Comparison of ENCODE assay signal across 9 mouse cellular contexts in genomic region chr1:89859182-89859581, GRCm38 (mm10).
DNase-seq lines count a peak whose midpoint lies in the region; ATAC-seq lines count a peak whose summit lies in the region.
"Had no signal": no experiment of that assay in that cellular context is flagged by ENCODE, and none has a peak within 500 bp of the region (broad histone marks: within the 10 kb centered on the region; RNA-seq: fewer than 3 reads in every experiment).

No protein-coding gene starts in this region.

- H3K9ac ChIP-seq in hindbrain, embryonic 11.5 days (ENCODE audit: low read depth, low read length), result no peak overlapping the region
- no peak overlapping the region for H3K9ac ChIP-seq in hindbrain, embryonic 16.5 days (ENCODE audit: low read depth, low read length)
- no peak overlapping the region for H3K9ac ChIP-seq in neural tube, embryonic 15.5 days (replicated peaks)

- no peak overlapping the region for H3K4me3 ChIP-seq in hindbrain, embryonic 11.5 days (ENCODE audit: low read depth, low read length)
- H3K4me3 ChIP-seq in hindbrain, embryonic 16.5 days (ENCODE audit: low read length), result no peak overlapping the region
- H3K4me3 ChIP-seq in neural tube, embryonic 15.5 days (replicated peaks), result no peak overlapping the region
- H3K4me3 ChIP-seq: megakaryocyte, embryonic 14.5 days had no signal

- no peaks in the 10 kb centered on the region for H3K4me1 ChIP-seq in hindbrain, embryonic 11.5 days (replicated peaks; ENCODE audit: control insufficient read depth, insufficient read depth, low read length)
- H3K4me1 ChIP-seq in hindbrain, embryonic 16.5 days (ENCODE audit: control insufficient read depth, insufficient read depth, low read depth, low read length), result peaks cover 11% of the 10 kb centered on the region; the same call in 1 of the 2 replicates
- H3K4me1 ChIP-seq in neural tube, embryonic 15.5 days, result peaks cover 22% of the 10 kb centered on the region

- H3K4me2 ChIP-seq in hindbrain, embryonic 11.5 days (replicated peaks; ENCODE audit: low read depth, low read length), result no peak overlapping the region
- no peak overlapping the region for H3K4me2 ChIP-seq in hindbrain, embryonic 16.5 days (ENCODE audit: low read length)
- H3K4me2 ChIP-seq in neural tube, embryonic 15.5 days, result no peak overlapping the region

- DNase-seq in hindbrain, embryonic 11.5 days (ENCODE audit: low spot score), result peak; percentile 75
- peak; percentile 17 for DNase-seq in urinary bladder, postnatal 25 days (ENCODE audit: low spot score)
- no peak for DNase-seq in urinary bladder, adult 18-20 months (ENCODE audit: low spot score in 2 of 2)
- peak; percentile 76 for DNase-seq in embryo, embryonic 10 days (ENCODE audit: low spot score)
- peak; percentile 31 to 79 for DNase-seq in kidney, postnatal 36 days
- DNase-seq in urinary bladder, postnatal 10 days (ENCODE audit: low spot score), result no peak

- ATAC-seq in hindbrain, embryonic 11.5 days (ENCODE audit: low FRiP score), result no peak
- ATAC-seq in hindbrain, embryonic 16.5 days, result no peak
- no peak for ATAC-seq in neural tube, embryonic 15.5 days (ENCODE audit: low FRiP score)

- no peak overlapping the region for H3K27ac ChIP-seq in hindbrain, embryonic 11.5 days (ENCODE audit: low read depth, low read length)
- no peak overlapping the region for H3K27ac ChIP-seq in hindbrain, embryonic 16.5 days (ENCODE audit: low read depth, low read length)
- 0 out of 2 replicates have a peak overlapping the region, but pooled peaks have one; percentile 41 for H3K27ac ChIP-seq in neural tube, embryonic 15.5 days (replicated peaks)

- H3K27me3 ChIP-seq in hindbrain, embryonic 11.5 days (ENCODE audit: control insufficient read depth, insufficient read depth, low read length), result no peaks in the 10 kb centered on the region
- H3K27me3 ChIP-seq in hindbrain, embryonic 16.5 days (replicated peaks; ENCODE audit: control insufficient read depth, insufficient read depth, low read length), result no peaks in the 10 kb centered on the region
- H3K27me3 ChIP-seq in neural tube, embryonic 15.5 days (replicated peaks), result no peaks in the 10 kb centered on the region
- H3K27me3 ChIP-seq: megakaryocyte, embryonic 14.5 days had no signal

- WGBS in hindbrain, embryonic 11.5 days, result 14% methylated on average over 3 of the region's 3 CpGs
- 30% methylated on average over 3 of the region's 3 CpGs for WGBS in hindbrain, embryonic 16.5 days
- WGBS in neural tube, embryonic 15.5 days, result 18% methylated on average over 3 of the region's 3 CpGs

- no peaks in the 10 kb centered on the region for H3K9me3 ChIP-seq in hindbrain, embryonic 11.5 days (ENCODE audit: control insufficient read depth, low read length)
- no peaks in the 10 kb centered on the region for H3K9me3 ChIP-seq in hindbrain, embryonic 16.5 days (ENCODE audit: control insufficient read depth, low read length)
- H3K9me3 ChIP-seq in neural tube, embryonic 15.5 days (replicated peaks), result no peaks in the 10 kb centered on the region
- H3K9me3 ChIP-seq: megakaryocyte, embryonic 14.5 days had no signal

- no peaks in the 10 kb centered on the region for H3K36me3 ChIP-seq in hindbrain, embryonic 11.5 days (ENCODE audit: control insufficient read depth, insufficient read depth, low read length)
- no peaks in the 10 kb centered on the region for H3K36me3 ChIP-seq in hindbrain, embryonic 16.5 days (ENCODE audit: control insufficient read depth, insufficient read depth, low read length)
- no peaks in the 10 kb centered on the region; the same call in 1 of the 2 replicates for H3K36me3 ChIP-seq in neural tube, embryonic 15.5 days

Comparison
In these comparisons a context has a peak if more than half of its experiments do, and no peak if none do; other contexts are left out.
1. DNase-seq: peak in hindbrain, embryonic 11.5 days (single experiment), urinary bladder, postnatal 25 days (single experiment), embryo, embryonic 10 days (single experiment) and kidney, postnatal 36 days (2 of 2); none in urinary bladder, adult 18-20 months (0 of 2) and urinary bladder, postnatal 10 days (single experiment).